Mouse (Mus musculus) heart, embryonic 15.5 days (tissue): ENCODE results near the gene Tgfb2. TPM values are rescaled to one million over a fixed set of nuclear protein-coding genes. Genes with fewer than 3 reads are reported as not detected.

Source experiments
- ATAC-seq: fragments of 200-750 bp; cut with Nextera tagmentation; replicated peaks from 2 replicates; pipeline ENCODE4 v1.8.0; 2017; ENCODE audit warnings: low read depth, moderate TSS enrichment; ENCODE audit not compliant: insufficient number of reproducible peaks, insufficient read depth, low FRiP score
- H3K27ac ChIP-seq: fragments of 300-500 bp; sonication (generic); 2 replicates; pipeline ENCODE4 v1.5.1; 2015; ENCODE audit warnings: mild to moderate bottlenecking, inconsistent platforms
- H3K27me3 ChIP-seq: fragments of 300-500 bp; sonication (generic); 2 replicates; pipeline ENCODE4 v1.6.1; 2015; ENCODE audit warnings: inconsistent platforms
- H3K36me3 ChIP-seq: fragments of 300-500 bp; sonication (generic); 2 replicates; pipeline ENCODE4 v1.6.1; 2015; ENCODE audit warnings: mild to moderate bottlenecking, inconsistent platforms
- H3K4me1 ChIP-seq: fragments of 300-500 bp; sonication (generic); replicated peaks from 2 replicates; pipeline ENCODE4 v1.6.1; 2015; ENCODE audit warnings: inconsistent platforms
- H3K4me2 ChIP-seq: fragments of 300-500 bp; sonication (generic); 2 replicates; pipeline ENCODE4 v1.6.1; 2015; ENCODE audit warnings: inconsistent platforms, mild to moderate bottlenecking, moderate library complexity
- H3K4me3 ChIP-seq: fragments of 300-500 bp; sonication (generic); 2 replicates; pipeline ENCODE4 v1.5.1; 2015; ENCODE audit warnings: mild to moderate bottlenecking, inconsistent platforms
- H3K9ac ChIP-seq: fragments of 300-500 bp; sonication (generic); 2 replicates; pipeline ENCODE4 v1.6.1; 2015; ENCODE audit warnings: mild to moderate bottlenecking, inconsistent platforms
- H3K9me3 ChIP-seq: fragments of 300-500 bp; sonication (generic); replicated peaks from 2 replicates; pipeline ENCODE4 v1.6.1; 2016; ENCODE audit warnings: inconsistent platforms
- WGBS: fragments of 180-500 bp; shearing (Covaris S2); methylation state at CpG from one replicate; pipeline ENCODE4 v1.1.7; 2015; ENCODE audit warnings: mixed read lengths; 5-methylcytosine and 5-hydroxymethylcytosine counted together
- polyA plus RNA-seq: library from polyadenylated mRNA; unstranded; fragments of >200 nt; fragmentation: Nextera tagmentation; extraction: Ambion mirVana; gene quantifications from 2 replicates; pipeline ENCODE4 v1.2.1, GENCODE M21; 2015

Gene Tgfb2
- polyA plus RNA-seq, 1 experiment from 2014 or later: 43.7 TPM

DNA sequence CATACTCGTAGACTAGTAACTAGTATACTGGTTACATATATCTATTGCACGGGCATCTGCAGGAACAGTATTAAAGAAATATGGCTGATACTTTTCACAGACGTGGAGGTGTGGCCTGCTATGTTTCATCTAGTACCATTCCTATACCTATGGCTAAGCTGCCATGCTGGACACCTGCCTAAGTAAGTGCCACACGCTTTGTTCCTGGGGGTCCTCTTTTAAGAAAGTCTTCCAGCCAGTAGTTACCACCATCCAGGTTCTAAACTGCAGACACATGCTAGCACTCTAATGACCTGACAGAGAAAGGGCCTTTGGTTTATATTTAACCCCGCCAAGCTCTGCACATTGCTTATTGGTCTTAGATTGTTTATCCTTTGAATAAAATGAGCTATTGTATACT lies 95.3 kb downstream of the Tgfb2 start:
- H3K4me1 ChIP-seq: peaks cover 26% of the 10 kb centered on the region
- H3K9me3 ChIP-seq: no peaks in the 10 kb centered on the region
- ATAC-seq: no peak
- peak overlapping the region; percentile 87 for H3K27ac ChIP-seq
- no peak overlapping the region for H3K4me3 ChIP-seq
- H3K27me3 ChIP-seq: no peaks in the 10 kb centered on the region
- WGBS: 76% methylated on average over 5 of the region's 5 CpGs
- H3K4me2 ChIP-seq: peak overlapping the region; percentile 39
- H3K9ac ChIP-seq: no peak overlapping the region
- no peaks in the 10 kb centered on the region for H3K36me3 ChIP-seq

DNA sequence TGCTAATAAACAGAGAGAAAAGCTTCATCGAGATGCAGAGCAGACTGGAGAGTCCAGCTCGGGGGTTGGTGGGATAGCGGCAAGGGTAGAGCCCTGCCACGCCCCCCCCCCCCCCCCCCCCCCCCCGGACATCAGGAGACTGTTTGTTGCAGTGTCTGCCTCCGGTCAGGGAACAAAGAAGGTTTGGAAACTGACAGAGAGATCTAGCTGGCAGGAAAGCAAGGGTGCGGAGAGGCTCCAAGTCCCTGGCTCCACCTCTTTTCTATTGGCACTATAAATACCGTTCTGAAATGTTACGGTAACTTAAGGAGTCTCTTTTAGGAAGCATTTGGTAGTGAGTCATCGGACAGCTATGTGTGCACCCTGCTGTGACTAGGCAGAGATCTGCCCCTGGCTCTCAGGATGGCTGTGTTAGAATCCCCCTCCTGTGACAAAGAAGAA lies 96.0 kb downstream of the Tgfb2 start:
- Histone ChIP-seq H3K4me2 (peak overlapping the region; percentile 39), H3K36me3 (no peaks in the 10 kb centered on the region), H3K4me1 (peaks cover 26% of the 10 kb centered on the region), H3K9ac (peak overlapping the region; percentile 10; the same call in 1 of the 2 replicates), H3K27ac (peak overlapping the region; percentile 87), H3K4me3 (no peak overlapping the region), H3K9me3 (no peaks in the 10 kb centered on the region), H3K27me3 (no peaks in the 10 kb centered on the region)
- WGBS: 9% methylated on average over 9 of the region's 10 CpGs
- ATAC-seq: peak; percentile 92

DNA sequence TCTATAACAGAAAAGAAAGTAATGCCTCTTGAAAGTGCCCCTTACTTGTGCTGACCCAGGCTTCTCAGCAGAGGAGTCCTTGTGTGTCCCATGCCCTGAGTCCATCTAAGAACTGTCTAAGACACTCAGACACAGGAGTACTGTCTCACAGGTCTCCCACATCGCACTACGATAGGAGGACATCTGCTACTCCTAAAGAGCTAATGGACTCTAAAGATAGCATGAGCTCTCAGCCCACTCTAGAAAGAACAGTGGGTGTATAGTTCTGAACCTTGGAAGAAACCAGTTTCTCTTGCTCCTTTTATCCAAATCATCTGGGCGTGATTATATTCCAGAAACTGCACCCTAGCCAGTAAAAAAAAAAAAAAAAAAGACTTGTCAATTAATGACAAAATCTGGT lies 97.7 kb downstream of the Tgfb2 start:
- no peaks in the 10 kb centered on the region for H3K9me3 ChIP-seq
- H3K27me3 ChIP-seq: no peaks in the 10 kb centered on the region
- H3K9ac ChIP-seq: no peak overlapping the region
- ATAC-seq: no peak
- H3K4me1 ChIP-seq: peaks cover 26% of the 10 kb centered on the region
- no peak overlapping the region for H3K4me3 ChIP-seq
- no peaks in the 10 kb centered on the region for H3K36me3 ChIP-seq
- WGBS: 74% methylated on average over 3 of the region's 3 CpGs
- no peak overlapping the region for H3K4me2 ChIP-seq
- no peak overlapping the region for H3K27ac ChIP-seq

DNA sequence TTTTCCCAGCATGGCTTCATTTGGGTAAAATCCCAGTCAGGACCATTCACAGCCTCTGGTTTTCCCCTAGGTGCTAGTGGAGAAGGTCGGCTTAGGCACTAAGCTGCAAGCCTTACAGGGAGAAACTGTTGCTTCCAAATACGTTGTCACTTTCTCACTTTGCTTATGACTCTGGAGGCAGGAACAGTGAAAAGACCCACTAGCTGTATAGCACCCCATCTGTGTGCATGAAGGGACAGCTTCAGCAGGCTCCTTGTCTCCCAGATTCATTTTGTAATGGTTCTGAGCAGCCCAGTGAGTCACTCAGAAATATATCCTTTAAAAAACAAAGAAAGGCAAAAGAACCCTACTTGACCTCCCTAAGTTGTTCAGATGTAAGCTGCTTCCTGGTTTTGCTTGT lies 100.2 kb downstream of the Tgfb2 start:
- WGBS: 49% methylated on average over 2 of the region's 2 CpGs
- peak overlapping the region; percentile 66 for H3K27ac ChIP-seq
- H3K9me3 ChIP-seq: no peaks in the 10 kb centered on the region
- no peak overlapping the region for H3K9ac ChIP-seq
- H3K36me3 ChIP-seq: no peaks in the 10 kb centered on the region
- H3K4me1 ChIP-seq: peaks cover 26% of the 10 kb centered on the region
- H3K27me3 ChIP-seq: no peaks in the 10 kb centered on the region
- H3K4me2 ChIP-seq: no peak overlapping the region
- no peak overlapping the region for H3K4me3 ChIP-seq
- ATAC-seq: no peak

- Histone ChIP-seq H3K27ac (no peak overlapping the region), H3K27me3 (no peaks in the 10 kb centered on the region), H3K9ac (no peak overlapping the region), H3K4me3 (no peak overlapping the region), H3K4me1 (peaks cover 12% of the 10 kb centered on the region), H3K9me3 (no peaks in the 10 kb centered on the region), H3K4me2 (no peak overlapping the region), H3K36me3 (no peaks in the 10 kb centered on the region)
- 83% methylated on average over 5 of the region's 5 CpGs for WGBS
- no peak for ATAC-seq
Observed at GRCm38 (mm10) chr1:186604124-186604523, 101.7 kb downstream of the Tgfb2 start.

DNA sequence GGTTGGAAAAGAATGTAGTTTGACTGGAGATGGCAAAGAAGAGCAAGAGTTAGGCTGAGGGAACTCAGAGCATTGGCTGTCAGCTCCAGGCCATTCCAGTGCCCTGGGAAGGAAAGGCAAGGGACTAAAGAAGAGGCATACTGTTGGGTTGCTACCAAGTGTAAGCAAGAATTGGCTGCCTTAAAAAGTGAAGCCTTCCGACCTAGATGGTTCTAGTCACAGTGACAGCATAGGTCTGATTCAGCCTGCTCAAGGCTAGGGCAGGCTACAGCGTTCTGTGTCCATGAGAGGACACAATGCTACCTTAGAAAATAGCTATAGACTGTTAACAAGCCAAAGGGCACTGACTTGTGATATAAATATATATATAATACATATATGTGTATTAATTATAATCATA lies 117.6 kb downstream of the Tgfb2 start:
- no peaks in the 10 kb centered on the region for H3K9me3 ChIP-seq
- 0 out of 2 replicates have a peak overlapping the region, but pooled peaks have one; percentile 36 for H3K4me2 ChIP-seq
- no peak for ATAC-seq
- H3K36me3 ChIP-seq: no peaks in the 10 kb centered on the region
- H3K27me3 ChIP-seq: no peaks in the 10 kb centered on the region
- no peak overlapping the region for H3K4me3 ChIP-seq
- peak overlapping the region; percentile 83 for H3K27ac ChIP-seq
- peaks cover 38% of the 10 kb centered on the region for H3K4me1 ChIP-seq
- WGBS: 77% methylated on average over 2 of the region's 2 CpGs
- no peak overlapping the region for H3K9ac ChIP-seq

DNA sequence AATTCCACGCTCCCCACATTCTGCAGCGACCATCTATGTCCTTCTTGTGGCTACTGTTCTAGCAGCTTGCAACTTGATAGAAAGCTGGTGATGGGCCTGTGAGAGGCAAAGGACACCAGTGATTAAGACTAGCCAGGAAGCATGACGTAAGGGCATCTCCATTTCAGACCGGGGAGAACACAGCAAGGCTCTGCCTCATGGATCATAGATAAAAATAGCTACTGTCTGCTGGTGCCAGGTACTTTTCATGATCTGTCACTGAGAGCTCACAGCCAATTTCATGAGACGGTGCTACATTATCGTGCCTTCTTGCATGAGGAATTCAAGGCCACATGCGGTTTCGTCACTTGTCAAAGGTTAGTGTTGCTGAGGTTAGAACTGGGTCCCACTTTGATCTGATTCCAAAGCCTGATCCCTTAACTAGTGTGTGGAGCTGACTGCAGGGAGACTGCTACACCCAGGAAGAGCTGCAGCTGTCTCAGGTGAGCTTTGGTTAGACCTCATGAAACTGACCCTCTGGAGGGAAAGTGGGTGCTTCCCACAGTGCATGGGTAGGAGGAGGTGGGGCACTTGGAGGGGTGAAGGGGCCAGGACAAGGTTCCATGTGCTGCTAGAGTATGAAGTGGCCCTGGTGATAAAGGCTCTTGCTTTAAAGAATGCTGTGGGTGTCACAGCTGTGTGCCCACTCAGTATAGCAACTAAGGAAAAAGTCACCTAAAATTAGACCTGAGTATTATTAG lies 118.6 kb downstream of the Tgfb2 start:
- no peaks in the 10 kb centered on the region for H3K36me3 ChIP-seq
- peak overlapping the region; percentile 10; the same call in 1 of the 2 replicates for H3K9ac ChIP-seq
- WGBS: 23% methylated on average over 8 of the region's 8 CpGs
- no peaks in the 10 kb centered on the region for H3K27me3 ChIP-seq
- ATAC-seq: peak; percentile 89
- H3K4me3 ChIP-seq: no peak overlapping the region
- no peaks in the 10 kb centered on the region for H3K9me3 ChIP-seq
- peak overlapping the region; percentile 36 for H3K4me2 ChIP-seq
- H3K27ac ChIP-seq: peak overlapping the region; percentile 83
- peaks cover 38% of the 10 kb centered on the region for H3K4me1 ChIP-seq

DNA sequence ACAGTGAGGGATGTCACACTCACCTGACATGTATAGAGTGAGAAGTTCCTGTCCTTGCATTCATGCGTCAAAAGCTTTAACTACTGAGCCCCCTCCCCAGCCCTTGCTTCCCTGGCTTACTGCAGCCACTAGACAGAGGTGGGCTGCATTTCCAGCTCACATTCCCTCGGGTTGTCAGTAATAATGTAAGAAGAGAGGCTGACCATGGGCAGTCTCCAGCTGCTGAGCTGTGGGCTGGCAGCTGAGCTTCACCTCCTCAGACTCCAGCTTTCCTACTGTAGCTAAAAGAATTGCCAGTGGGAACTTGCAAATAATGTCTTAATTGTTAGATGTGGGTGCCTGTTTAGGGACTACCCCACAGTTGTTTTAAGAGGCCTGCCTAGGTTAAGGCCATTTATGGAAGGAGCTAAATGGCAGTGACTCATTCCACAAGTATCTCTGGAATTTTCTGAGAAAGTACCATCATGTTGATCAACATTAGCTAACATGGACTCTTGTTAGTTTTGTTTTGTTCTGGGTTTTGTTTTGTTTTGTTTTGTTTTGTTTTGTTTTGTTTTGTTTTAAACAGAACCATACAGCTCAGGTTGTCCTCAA lies 120.1 kb downstream of the Tgfb2 start:
- Histone ChIP-seq H3K9me3 (no peaks in the 10 kb centered on the region), H3K4me2 (no peak overlapping the region), H3K4me1 (peaks cover 48% of the 10 kb centered on the region), H3K4me3 (no peak overlapping the region), H3K27ac (peak overlapping the region; percentile 83), H3K9ac (no peak overlapping the region), H3K36me3 (no peaks in the 10 kb centered on the region), H3K27me3 (no peaks in the 10 kb centered on the region)
- WGBS: 48% methylated on average over 2 of the region's 2 CpGs
- ATAC-seq: no peak

- Histone ChIP-seq H3K9me3 (no peaks in the 10 kb centered on the region), H3K4me1 (peaks cover 43% of the 10 kb centered on the region), H3K9ac (no peak overlapping the region), H3K4me3 (no peak overlapping the region), H3K36me3 (no peaks in the 10 kb centered on the region), H3K27ac (no peak overlapping the region), H3K4me2 (no peak overlapping the region), H3K27me3 (no peaks in the 10 kb centered on the region)
- ATAC-seq: no peak
Observed at GRCm38 (mm10) chr1:186583933-186584332, 121.9 kb downstream of the Tgfb2 start.

GRCm38 (mm10) chr1:186582113-186582512 lies 123.7 kb downstream of the Tgfb2 start:
- Histone ChIP-seq H3K36me3 (no peaks in the 10 kb centered on the region), H3K4me3 (no peak overlapping the region), H3K9ac (no peak overlapping the region), H3K4me1 (peaks cover 32% of the 10 kb centered on the region), H3K27me3 (no peaks in the 10 kb centered on the region), H3K9me3 (no peaks in the 10 kb centered on the region), H3K4me2 (no peak overlapping the region), H3K27ac (peak overlapping the region; percentile 34)
- no peak for ATAC-seq
- 75% methylated on average over 6 of the region's 6 CpGs for WGBS

DNA sequence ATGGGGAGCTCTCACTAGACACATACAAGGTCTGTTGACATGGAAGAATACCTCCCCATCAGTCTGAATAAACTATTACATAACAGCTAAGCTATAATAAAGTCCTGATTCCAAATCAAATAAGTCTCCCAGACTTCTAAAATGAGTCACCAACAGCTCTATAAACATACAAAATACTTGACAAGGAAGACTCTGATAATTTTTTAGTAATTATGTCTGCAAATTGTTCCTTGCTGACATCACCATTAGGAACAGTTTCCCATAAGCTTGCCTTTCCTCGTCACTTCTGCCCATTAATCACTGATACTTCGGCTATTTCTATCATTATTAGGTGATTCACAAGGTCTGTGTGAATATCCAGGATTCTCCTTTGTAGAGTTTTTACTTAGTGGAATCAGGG lies 124.1 kb downstream of the Tgfb2 start:
- 68% methylated on average over 2 of the region's 2 CpGs for WGBS
- H3K4me3 ChIP-seq: no peak overlapping the region
- no peaks in the 10 kb centered on the region for H3K9me3 ChIP-seq
- H3K36me3 ChIP-seq: no peaks in the 10 kb centered on the region
- no peaks in the 10 kb centered on the region for H3K27me3 ChIP-seq
- peaks cover 27% of the 10 kb centered on the region for H3K4me1 ChIP-seq
- no peak overlapping the region for H3K4me2 ChIP-seq
- peak overlapping the region; percentile 34; the same call in 1 of the 2 replicates for H3K27ac ChIP-seq
- no peak overlapping the region for H3K9ac ChIP-seq
- no peak for ATAC-seq

GRCm38 (mm10) chr1:186581114-186581513 lies 124.7 kb downstream of the Tgfb2 start:
- ATAC-seq: no peak
- H3K36me3 ChIP-seq: no peaks in the 10 kb centered on the region
- 49% methylated on average over 2 of the region's 2 CpGs for WGBS
- no peaks in the 10 kb centered on the region for H3K9me3 ChIP-seq
- H3K9ac ChIP-seq: no peak overlapping the region
- no peak overlapping the region for H3K4me2 ChIP-seq
- H3K4me3 ChIP-seq: no peak overlapping the region
- H3K27ac ChIP-seq: 0 out of 2 replicates have a peak overlapping the region, but pooled peaks have one; percentile 19
- H3K27me3 ChIP-seq: no peaks in the 10 kb centered on the region
- H3K4me1 ChIP-seq: peaks cover 22% of the 10 kb centered on the region
